Mouse (Mus musculus) heart, embryonic 12.5 days (tissue): ENCODE results near the gene Gm10717. TPM values are rescaled to one million over a fixed set of nuclear protein-coding genes. Genes with fewer than 3 reads are reported as not detected.
"Not testable (repeated sequence)": the region's sequence is repeated elsewhere in the genome, so short reads cannot be mapped to it uniquely, and the experiment has no call there.

Experiments used
- ATAC-seq: fragments of 200-750 bp; cut with Nextera tagmentation; 2 replicates; pipeline ENCODE4 v1.8.0; 2017; ENCODE audit warnings: moderate TSS enrichment, moderate library complexity; ENCODE audit not compliant: insufficient number of reproducible peaks, low FRiP score
- H3K27ac ChIP-seq: fragments of 300-500 bp; sonication (generic); 2 replicates; pipeline ENCODE4 v1.5.1; 2016; ENCODE audit warnings: mild to moderate bottlenecking, moderate library complexity; ENCODE audit not compliant: poor library complexity, severe bottlenecking
- H3K27me3 ChIP-seq: fragments of 300-500 bp; sonication (generic); replicated peaks from 2 replicates; pipeline ENCODE4 v1.6.1; 2016; ENCODE audit warnings: mild to moderate bottlenecking, moderate library complexity
- H3K36me3 ChIP-seq: fragments of 300-500 bp; sonication (generic); 2 replicates; pipeline ENCODE4 v1.6.1; 2016; ENCODE audit warnings: mild to moderate bottlenecking, moderate library complexity
- H3K4me1 ChIP-seq: fragments of 300-500 bp; sonication (generic); replicated peaks from 2 replicates; pipeline ENCODE4 v1.6.1; 2016; ENCODE audit warnings: mild to moderate bottlenecking
- H3K4me2 ChIP-seq: fragments of 300-500 bp; sonication (generic); 2 replicates; pipeline ENCODE4 v1.6.1; 2016; ENCODE audit warnings: mild to moderate bottlenecking, moderate library complexity
- H3K4me3 ChIP-seq: fragments of 300-500 bp; sonication (generic); 2 replicates; pipeline ENCODE4 v1.5.1; 2016; ENCODE audit warnings: mild to moderate bottlenecking
- H3K9ac ChIP-seq: fragments of 300-500 bp; sonication (generic); 2 replicates; pipeline ENCODE4 v1.6.1; 2016; ENCODE audit warnings: mild to moderate bottlenecking, moderate library complexity
- H3K9me3 ChIP-seq: fragments of 300-500 bp; sonication (generic); replicated peaks from 2 replicates; pipeline ENCODE4 v1.6.1; 2016; ENCODE audit warnings: mild to moderate bottlenecking, moderate library complexity
- WGBS: fragments of 180-500 bp; shearing (Covaris S2); methylation state at CpG from one replicate; pipeline ENCODE4 v1.1.7; 2016; 5-methylcytosine and 5-hydroxymethylcytosine counted together
- microRNA-seq: library from miRNA; unstranded; fragments of <30 nt; microRNA quantifications from one replicate; pipeline ENCODE4, GENCODE M21; 2017
- polyA plus RNA-seq: library from polyadenylated mRNA; unstranded; fragments of >200 nt; fragmentation: Nextera tagmentation; extraction: Ambion mirVana; gene quantifications from 2 replicates; pipeline ENCODE4 v1.2.1, GENCODE M21; 2016

Gm10717 gene
- polyA plus RNA-seq, 1 experiment from 2014 or later: 0.28 TPM

DNA sequence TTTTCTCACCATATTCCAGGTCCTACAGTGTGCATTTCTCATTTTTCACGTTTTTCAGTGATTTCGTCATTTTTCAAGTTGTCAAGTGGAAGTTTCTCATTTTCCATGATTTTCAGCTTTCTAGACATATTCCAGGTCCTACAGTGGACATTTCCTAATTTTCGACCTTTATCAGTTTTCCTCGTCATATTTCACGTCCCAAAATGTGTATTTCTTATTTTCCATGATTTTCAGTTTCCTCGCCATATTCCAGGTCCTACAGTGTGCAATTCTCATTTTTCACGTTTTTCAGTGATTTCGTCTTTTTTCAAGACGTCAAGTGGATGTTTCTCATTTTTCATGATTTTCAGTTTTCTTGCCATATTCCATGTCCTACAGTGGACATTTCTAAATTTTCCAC lies 2.0 kb downstream of the Gm10717 start:
- not testable (repeated sequence) for H3K27ac ChIP-seq, H3K36me3 ChIP-seq, H3K27me3 ChIP-seq, H3K4me1 ChIP-seq, H3K9me3 ChIP-seq, H3K4me2 ChIP-seq, H3K9ac ChIP-seq, ATAC-seq, H3K4me3 ChIP-seq
- WGBS: 66% methylated on average over 9 of the region's 9 CpGs

DNA sequence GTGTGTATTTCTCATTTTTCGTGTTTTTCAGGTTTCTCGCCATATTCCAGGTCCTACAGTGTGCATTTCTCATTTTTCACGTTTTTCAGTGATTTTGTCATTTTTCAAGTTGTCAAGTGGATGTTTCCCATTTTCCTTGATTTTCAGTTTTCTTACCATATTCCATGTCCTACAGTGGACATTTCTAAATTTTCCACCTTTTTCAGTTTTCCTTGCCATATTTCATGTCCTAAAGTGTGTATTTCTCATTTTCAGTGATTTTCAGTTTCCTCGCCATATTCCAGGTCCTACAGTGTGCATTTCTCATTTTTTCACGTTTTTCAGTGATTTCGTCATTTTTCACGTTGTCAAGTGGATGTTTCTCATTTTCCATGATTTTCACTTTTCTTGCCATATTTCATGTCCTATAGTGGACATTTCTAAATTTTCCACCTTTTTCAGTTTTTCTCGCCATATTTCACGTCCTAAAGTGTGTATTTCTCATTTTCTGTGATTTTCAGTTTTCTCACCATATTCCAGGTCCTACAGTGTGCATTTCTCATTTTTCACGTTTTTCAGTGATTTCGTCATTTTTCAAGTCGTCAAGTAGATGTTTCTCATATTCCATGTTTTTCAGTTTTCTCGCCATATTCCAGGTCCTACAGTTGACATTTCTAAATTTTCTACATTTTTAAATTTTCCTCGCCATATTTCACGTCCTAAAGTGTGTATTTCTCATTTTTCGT lies 4.2 kb downstream of the Gm10717 start:
- WGBS: 58% methylated on average over 14 of the region's 16 CpGs
- not testable (repeated sequence) for H3K36me3 ChIP-seq, H3K4me2 ChIP-seq, H3K9ac ChIP-seq, H3K27me3 ChIP-seq, H3K4me1 ChIP-seq, ATAC-seq, H3K27ac ChIP-seq, H3K4me3 ChIP-seq, H3K9me3 ChIP-seq

DNA sequence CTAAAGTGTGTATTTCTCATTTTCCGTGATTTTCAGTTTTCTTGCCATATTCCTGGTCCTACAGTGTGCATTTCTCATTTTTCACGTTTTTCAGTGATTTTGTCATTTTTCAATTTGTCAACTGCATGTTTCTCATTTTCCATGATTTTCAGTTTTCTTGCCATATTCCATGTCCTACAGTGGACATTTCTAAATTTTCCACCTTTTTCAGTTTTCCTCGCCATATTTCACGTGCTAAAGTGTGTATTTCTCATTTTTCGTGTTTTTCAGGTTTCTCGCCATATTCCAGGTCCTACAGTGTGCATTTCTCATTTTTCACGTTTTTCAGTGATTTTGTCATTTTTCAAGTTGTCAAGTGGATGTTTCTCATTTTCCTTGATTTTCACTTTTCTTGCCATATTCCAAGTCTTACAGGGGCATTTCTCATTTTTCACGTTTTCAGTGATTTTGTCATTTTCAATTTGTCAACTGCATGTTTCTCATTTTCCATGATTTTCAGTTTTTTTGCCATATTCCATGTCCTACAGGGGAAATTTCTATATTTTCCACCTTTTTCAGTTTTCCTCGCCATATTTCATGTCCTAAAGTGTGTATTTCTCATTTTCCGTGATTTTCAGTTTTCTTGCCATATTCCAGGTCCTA lies 5.6 kb downstream of the Gm10717 start:
- H3K27me3 ChIP-seq, H3K4me2 ChIP-seq, H3K4me1 ChIP-seq, H3K9ac ChIP-seq, H3K4me3 ChIP-seq, H3K36me3 ChIP-seq, H3K27ac ChIP-seq, H3K9me3 ChIP-seq: not testable (repeated sequence)
- WGBS: 52% methylated on average over 3 of the region's 10 CpGs
- peak; percentile 38; the same call in 1 of the 2 replicates for ATAC-seq

DNA sequence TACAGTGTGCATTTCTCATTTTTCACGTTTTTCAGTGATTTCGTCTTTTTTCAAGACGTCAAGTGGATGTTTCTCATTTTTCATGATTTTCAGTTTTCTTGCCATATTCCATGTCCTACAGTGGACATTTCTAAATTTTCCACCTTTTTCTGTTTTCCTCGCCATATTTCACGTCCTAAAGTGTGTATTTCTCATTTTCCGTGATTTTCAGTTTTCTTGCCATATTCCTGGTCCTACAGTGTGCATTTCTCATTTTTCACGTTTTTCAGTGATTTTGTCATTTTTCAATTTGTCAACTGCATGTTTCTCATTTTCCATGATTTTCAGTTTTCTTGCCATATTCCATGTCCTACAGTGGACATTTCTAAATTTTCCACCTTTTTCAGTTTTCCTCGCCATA lies 9.1 kb downstream of the Gm10717 start, which contains the start of gene Gm17535:
Gene Gm17535 (plus strand): TSS at position 301 of the 400 bp plus-strand sequence.
- not testable (repeated sequence) for H3K36me3 ChIP-seq, H3K27me3 ChIP-seq, H3K4me2 ChIP-seq, H3K9ac ChIP-seq, H3K4me3 ChIP-seq, H3K4me1 ChIP-seq, H3K9me3 ChIP-seq, ATAC-seq, H3K27ac ChIP-seq
- 32% methylated on average over 1 of the region's 8 CpGs for WGBS

DNA sequence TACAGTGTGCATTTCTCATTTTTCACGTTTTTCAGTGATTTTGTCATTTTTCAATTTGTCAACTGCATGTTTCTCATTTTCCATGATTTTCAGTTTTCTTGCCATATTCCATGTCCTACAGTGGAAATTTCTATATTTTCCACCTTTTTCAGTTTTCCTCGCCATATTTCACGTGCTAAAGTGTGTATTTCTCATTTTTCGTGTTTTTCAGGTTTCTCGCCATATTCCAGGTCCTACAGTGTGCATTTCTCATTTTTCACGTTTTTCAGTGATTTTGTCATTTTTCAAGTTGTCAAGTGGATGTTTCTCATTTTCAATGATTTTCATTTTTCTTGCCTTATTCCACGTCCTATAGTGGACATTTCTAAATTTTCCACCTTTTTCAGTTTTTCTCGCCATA lies 11.4 kb downstream of the Gm10717 start, which contains the start of gene Gm10715:
Gene Gm10715 (plus strand): TSS at position 301 of the 400 bp plus-strand sequence.
- WGBS: 72% methylated on average over 8 of the region's 8 CpGs
- not testable (repeated sequence) for H3K27me3 ChIP-seq

DNA sequence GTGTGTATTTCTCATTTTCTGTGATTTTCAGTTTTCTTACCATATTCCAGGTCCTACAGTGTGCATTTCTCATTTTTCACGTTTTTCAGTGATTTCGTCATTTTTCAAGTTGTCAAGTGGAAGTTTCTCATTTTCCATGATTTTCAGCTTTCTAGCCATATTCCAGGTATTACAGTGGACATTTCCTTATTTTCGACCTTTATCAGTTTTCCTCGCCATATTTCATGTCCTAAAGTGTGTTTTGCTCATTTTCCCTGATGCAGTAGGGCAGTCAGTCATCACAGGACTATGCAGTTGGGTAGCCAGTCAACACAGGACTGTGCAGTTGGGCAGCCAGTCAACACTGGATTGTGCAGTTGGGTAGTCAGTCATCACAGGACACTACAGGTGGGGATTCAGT lies 12.9 kb downstream of the Gm10717 start:
- not testable (repeated sequence) for H3K27me3 ChIP-seq, ATAC-seq, H3K4me1 ChIP-seq, H3K4me3 ChIP-seq, H3K27ac ChIP-seq, H3K9me3 ChIP-seq, H3K4me2 ChIP-seq, H3K36me3 ChIP-seq, H3K9ac ChIP-seq
- WGBS: 62% methylated on average over 4 of the region's 4 CpGs

More for the DNA sequence above, 11.4 kb downstream of the Gm10717 start, which contains the start of gene Gm10715:
- H3K36me3 ChIP-seq, H3K4me2 ChIP-seq, H3K4me1 ChIP-seq, H3K27ac ChIP-seq, H3K4me3 ChIP-seq, H3K9ac ChIP-seq, H3K9me3 ChIP-seq, ATAC-seq: not testable (repeated sequence)

Small RNAs within 50 kb of the gene (microRNA-seq; reads per million reads assigned to microRNA genes)
- gene Mir101c: not detected

Other genes with a start within 250 kb of the Gm10717 start
- gene Gm10722, start 24.5 kb upstream of the Gm10717 start, polyA plus RNA-seq: not detected in 2 replicates
- not detected in 2 replicates for gene Gm11168, start 22.1 kb upstream of the Gm10717 start, polyA plus RNA-seq
- not detected in 2 replicates for gene Gm10721, start 12.3 kb upstream of the Gm10717 start, polyA plus RNA-seq
- gene Gm10720, start 9.8 kb upstream of the Gm10717 start, polyA plus RNA-seq: not detected in 2 replicates
- 0.35 and 0.47 TPM in 2 replicates for gene Gm10719, start 8.0 kb upstream of the Gm10717 start, polyA plus RNA-seq
- not detected in 2 replicates for gene Gm10718, start 1.9 kb upstream of the Gm10717 start, polyA plus RNA-seq
- not detected in 2 replicates for gene Gm17535, start 9.2 kb downstream of the Gm10717 start, polyA plus RNA-seq
- gene Gm10715, start 11.5 kb downstream of the Gm10717 start, polyA plus RNA-seq: not detected in 2 replicates